Mouse (Mus musculus): ENCODE data around the gene Mvk.

Gene Mvk

DNA sequence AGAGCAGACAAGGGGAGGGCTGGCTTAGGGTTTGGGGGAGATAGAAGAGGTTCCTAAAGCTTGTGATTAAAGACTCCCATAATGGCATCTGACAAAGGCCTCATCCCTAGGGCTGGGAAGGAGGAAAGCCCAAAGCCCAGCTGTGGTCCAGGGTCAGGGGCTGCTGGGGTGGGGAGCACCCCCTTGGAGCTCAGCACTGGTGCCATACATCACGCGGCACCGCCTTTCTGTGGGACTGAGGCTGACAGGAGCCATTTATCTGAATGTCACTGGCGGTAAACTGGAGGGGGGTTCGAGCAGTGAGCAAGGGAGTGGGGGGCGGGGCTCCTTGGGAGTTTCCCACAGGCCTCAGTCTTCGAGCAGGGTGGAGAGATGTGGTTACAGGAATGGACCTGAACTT lies 65.4 kb downstream of the Mvk start:
- no peak for DNase-seq (ENCODE audit: low spot score in 2 of 2)

All from frontal cortex, postnatal 25 days (tissue).